Mouse (Mus musculus): ENCODE results near the gene Ttbk1. TPM values are rescaled to one million over a fixed set of nuclear protein-coding genes. Genes with fewer than 3 reads are reported as not detected.

Ttbk1 gene
- total RNA-seq, 2 experiments from 2014 or later: 0.77 to 1.4 TPM

DNA sequence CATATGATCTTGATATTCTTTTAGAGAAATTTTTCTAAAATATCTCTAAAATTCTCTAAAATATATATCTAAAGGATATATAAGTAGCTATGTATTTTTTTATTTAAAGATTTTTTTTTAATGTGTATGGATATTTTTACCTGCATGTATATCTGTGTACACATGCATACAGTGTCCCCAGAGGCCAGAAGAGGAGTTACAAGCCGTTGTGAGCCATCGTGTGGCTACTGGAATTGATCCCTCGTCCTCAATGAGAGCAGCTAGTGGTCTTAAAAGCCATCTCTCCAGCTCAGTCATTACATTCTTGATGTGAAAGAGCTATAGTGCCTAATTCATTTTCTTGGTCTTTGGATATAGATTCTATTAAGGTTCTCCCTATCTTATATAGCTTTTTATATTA, 79.0 kb downstream of the Ttbk1 start:
- no peak for DNase-seq

- DNase-seq: no peak
Measured at GRCm38 (mm10) chr17:46394631-46395030, 92.8 kb downstream of the Ttbk1 start.

- no peak for DNase-seq
Measured at GRCm38 (mm10) chr17:46393012-46393411, 94.5 kb downstream of the Ttbk1 start.

Other genes with a start within 250 kb of the Ttbk1 start
- gene Polr1c, start 239.6 kb downstream of the Ttbk1 start, total RNA-seq (2021): 10 to 100 TPM; 16.4 to 16.5 TPM
- 10 to 100 TPM; 49.4 to 54.7 TPM for gene Yipf3, start 239.6 kb downstream of the Ttbk1 start, total RNA-seq (2021)
- under 1 TPM; 0.33 to 0.35 TPM for gene Lrrc73, start 234.1 kb downstream of the Ttbk1 start, total RNA-seq (2021)
- gene Tjap1, start 204.6 kb downstream of the Ttbk1 start, total RNA-seq (2021): 10 to 100 TPM; 31.7 to 39.1 TPM
- under 1 TPM in 1 of 2 experiments, not detected in 1; 0.21 TPM for gene Dlk2, start 190.3 kb downstream of the Ttbk1 start, total RNA-seq (2021)
- gene Abcc10, start 159.3 kb downstream of the Ttbk1 start, total RNA-seq (2021): 1 to 10 TPM; 2.7 to 2.8 TPM
- gene Zfp318, start 103.9 kb downstream of the Ttbk1 start, total RNA-seq (2021): 10 to 100 TPM; 11.4 to 12.6 TPM
- gene Crip3, start 58.7 kb downstream of the Ttbk1 start, total RNA-seq (2021): under 1 TPM in 1 of 2 experiments, not detected in 1; 0.78 TPM
- not detected for gene Slc22a7, start 49.2 kb downstream of the Ttbk1 start, total RNA-seq (2021)
- 1 to 10 TPM; 4.5 to 5.4 TPM for gene Dnph1, start 9.0 kb upstream of the Ttbk1 start, total RNA-seq (2021)
- 10 to 100 TPM; 11.7 to 12.1 TPM for gene Cul9, start 58.7 kb upstream of the Ttbk1 start, total RNA-seq (2021)
- 10 to 100 TPM; 64.6 to 85.8 TPM for gene Srf, start 68.5 kb upstream of the Ttbk1 start, total RNA-seq (2021)
- gene Ptk7, start 141.8 kb upstream of the Ttbk1 start, total RNA-seq (2021): 1 to 10 TPM; 1.1 to 1.3 TPM
- 10 to 100 TPM; 12.7 to 15.0 TPM for gene Klc4, start 158.3 kb upstream of the Ttbk1 start, total RNA-seq (2021)
- gene Mrpl2, start 158.6 kb upstream of the Ttbk1 start, total RNA-seq (2021): 100 to 1,000 TPM in 1 of 2 experiments, 10 to 100 TPM in 1; 99.2 to 110 TPM
- 10 to 100 TPM in 1 of 2 experiments, 1 to 10 TPM in 1; 8.8 to 14.4 TPM for gene Cul7, start 162.7 kb upstream of the Ttbk1 start, total RNA-seq (2021)
- gene Rrp36, start 186.7 kb upstream of the Ttbk1 start, total RNA-seq (2021): 10 to 100 TPM in 1 of 2 experiments, 1 to 10 TPM in 1; 7.5 to 12.1 TPM
- 10 to 100 TPM; 45.3 to 54.7 TPM for gene Mea1, start 191.1 kb upstream of the Ttbk1 start, total RNA-seq (2021)
- gene Klhdc3, start 193.2 kb upstream of the Ttbk1 start, total RNA-seq (2021): 100 to 1,000 TPM; 135 to 168 TPM
- gene Ppp2r5d, start 217.4 kb upstream of the Ttbk1 start, total RNA-seq (2021): 10 to 100 TPM; 24.0 to 28.3 TPM
- 10 to 100 TPM; 12.5 to 14.0 TPM for gene Pex6, start 223.8 kb upstream of the Ttbk1 start, total RNA-seq (2021)
- gene Gnmt, start 241.5 kb upstream of the Ttbk1 start, total RNA-seq (2021): 1 to 10 TPM; 1.1 to 1.2 TPM

All from gastrocnemius, postnatal 25 days (tissue).